Mouse (Mus musculus) hindlimb bud, embryonic 11.5 days (tissue): Measurements from ENCODE around the gene Plekhg6.

Source experiments
- DNase-seq: peaks from one replicate; pipeline ENCODE4 v3.0.0-alpha.2; 2012; ENCODE audit warnings: low read depth, low spot score; ENCODE audit errors: extremely low spot score

The Plekhg6 gene

DNA sequence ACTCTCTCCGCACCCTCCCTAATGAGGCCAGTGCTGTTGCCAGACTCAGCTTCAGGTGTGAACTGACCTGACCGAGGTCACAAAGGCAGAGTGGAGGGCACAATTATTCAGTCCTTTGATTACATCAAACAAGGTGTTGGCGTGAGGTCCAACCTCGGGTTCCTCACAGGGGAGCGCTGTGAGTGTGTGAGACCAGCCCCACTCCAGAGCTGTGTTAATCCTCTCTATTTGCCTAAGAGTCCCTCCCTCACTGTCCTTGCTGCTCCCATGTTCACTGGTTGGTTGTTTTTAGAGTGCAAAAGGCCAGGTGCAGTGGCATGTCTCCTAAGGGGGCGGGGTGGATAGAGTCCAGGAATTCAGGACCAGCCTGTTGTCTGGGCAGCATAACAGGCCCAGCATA is 5.5 kb upstream of the Plekhg6 start:
- DNase-seq = no peak

DNA sequence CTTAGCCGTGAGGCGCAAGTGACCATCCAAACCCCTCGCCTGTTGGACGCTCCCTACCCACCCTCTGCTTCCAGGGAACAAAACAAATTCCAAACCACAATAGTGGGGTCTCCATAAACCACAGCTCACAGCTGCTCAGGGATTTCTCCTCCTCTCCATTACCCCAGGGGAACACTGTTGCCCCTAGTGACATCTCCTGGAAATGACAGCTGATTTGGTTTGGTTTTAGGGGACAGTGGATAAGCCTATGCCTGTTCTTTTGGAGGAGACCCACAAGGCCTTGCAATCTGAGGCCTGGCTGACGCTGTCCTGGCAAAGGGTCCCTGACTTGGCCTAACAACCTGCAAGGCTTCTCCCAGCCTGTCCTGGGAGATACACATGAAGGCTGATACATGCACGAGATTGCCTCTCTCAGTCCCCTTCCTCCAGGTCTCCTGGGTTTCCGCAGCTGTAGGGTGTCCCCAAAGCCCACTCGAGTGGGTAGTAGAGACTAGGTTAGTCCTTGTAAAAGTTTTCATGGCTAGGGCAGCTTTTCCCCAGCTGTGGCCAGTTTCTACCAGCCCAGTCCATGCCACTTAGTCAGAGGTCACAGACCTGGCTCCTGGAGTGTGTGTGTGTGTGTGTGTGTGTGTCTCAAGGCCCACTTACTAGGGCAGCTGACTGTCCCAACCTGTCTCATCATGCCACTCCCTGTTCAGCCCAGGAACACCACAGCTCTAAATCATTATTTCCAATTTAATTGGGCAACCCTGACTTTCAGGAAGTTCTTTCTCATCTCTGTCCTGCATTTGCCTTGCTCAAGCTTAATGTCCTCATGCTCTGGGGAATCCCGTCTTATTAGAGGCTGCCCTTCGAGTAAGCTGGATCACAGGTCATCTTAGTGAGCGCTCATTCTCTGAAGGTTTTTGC is 4.7 kb upstream of the Plekhg6 start:
- no peak for DNase-seq

- DNase-seq = no peak
Observed at GRCm38 (mm10) chr6:125382024-125382423, 1.4 kb upstream of the Plekhg6 start.

GRCm38 (mm10) chr6:125379781-125380180 is 812 bp downstream of the Plekhg6 start:
- no peak for DNase-seq

DNA sequence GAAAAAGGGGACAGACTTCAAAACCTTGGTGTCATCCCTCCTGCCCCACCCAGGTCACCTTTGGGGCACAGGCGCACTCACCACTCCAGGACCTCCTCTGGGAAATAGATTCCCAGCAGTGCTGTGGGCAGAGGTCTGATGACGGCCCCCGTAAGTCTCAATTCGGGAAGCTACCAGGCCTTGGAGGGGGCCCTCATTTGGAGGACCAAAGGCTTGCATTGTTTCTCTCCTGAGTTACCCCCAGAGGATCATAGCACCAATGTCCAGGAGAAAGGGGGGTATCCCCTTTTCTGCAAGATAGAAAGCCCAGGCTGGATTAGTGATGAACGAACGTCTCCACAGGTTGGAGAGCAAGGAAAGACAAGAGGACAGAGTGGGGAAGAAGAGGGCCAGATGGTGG is 2.0 kb downstream of the Plekhg6 start:
- DNase-seq = no peak

- DNase-seq = no peak
Observed at GRCm38 (mm10) chr6:125377582-125378451, 2.8 kb downstream of the Plekhg6 start.

DNA sequence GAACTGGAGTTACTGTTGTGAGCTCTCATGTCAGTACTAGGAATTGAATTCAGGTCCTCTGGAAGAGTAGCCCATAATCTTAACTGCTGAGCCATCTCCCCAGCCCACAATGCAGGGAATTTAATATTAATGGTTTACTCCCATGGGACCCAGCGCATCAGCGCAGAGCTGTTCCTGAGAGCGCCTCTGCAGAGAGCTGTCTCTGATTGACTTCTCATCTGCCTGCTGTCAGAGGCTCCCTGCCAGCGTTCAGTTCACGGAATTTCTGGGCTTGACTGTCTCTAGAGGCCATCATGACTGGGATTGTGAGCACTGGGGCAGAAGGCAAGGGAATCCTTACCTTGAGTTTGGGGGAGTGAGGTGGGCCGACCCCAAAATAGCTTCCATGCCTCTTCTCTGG is 3.6 kb downstream of the Plekhg6 start:
- DNase-seq = no peak

DNA sequence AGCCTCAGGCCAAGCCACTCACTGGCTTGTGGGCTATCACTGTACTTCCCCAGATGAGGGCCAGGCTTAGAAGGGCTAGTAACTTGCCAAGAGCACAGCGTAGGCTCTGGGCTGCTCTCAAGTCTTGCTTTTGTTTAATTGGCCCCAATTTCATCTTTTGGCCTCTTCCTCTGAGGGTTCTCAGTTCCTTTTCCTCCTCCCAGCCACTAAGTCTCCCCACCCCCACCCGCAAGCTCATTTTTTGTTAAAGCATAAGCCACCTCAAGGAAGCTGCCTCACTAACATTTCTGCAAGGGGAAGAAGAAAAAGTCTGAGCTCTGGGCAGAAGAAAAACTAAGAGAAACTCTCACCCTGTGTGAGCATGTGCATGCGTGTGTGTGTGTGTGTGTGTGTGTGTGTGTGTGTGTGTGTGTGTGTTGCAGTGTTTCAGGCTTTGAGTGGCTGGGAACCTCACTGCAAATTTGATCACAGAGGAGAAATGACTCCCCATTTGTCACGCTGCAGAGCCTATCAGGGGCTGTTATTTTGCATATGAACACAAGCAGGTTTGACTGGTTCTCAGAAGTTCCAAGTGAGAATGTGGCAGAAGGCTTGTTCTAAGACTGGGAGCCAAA is 12.7 kb downstream of the Plekhg6 start:
- no peak for DNase-seq

- DNase-seq = no peak
Observed at GRCm38 (mm10) chr6:125366133-125366532, 14.5 kb downstream of the Plekhg6 start.

DNA sequence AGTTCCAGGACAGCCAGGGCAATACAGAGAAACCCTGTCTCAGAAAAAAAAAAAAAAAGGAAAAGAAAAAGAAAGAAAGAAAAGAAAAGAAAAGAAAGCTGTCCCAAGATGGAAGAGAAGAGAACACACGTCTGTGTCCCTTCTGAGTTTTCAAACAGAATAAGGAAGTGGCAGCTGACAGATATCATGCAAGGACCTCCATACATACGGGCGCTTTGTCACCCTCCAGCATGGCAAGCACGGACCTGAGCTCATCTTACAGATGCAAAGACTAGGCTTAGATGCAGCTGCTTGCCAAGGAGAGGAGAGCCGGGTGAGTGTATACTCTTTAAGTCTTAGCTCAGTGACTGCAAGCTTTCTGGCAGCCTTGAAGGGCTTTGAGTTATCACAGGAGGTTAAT is 15.1 kb downstream of the Plekhg6 start:
- DNase-seq = no peak

DNA sequence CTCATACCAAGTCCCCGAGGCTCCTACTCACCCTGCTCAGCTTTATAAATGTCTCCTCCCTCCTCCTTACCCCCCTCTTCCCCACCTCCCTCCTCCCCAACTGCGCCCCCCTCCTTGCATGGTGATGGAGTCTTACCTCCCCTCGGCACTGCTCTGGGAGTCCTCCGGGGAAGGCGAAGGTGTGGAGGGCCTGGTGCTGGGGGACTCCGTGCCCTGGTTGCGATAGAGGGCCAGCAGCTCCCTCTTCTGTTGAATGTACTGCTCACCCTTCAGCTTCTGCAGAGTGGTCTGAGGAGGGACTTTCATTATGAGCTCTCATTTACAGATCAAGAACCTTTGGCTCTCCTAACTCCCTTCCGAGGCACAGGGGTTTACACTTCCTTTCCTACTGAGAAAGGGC is 16.1 kb downstream of the Plekhg6 start:
- DNase-seq = no peak

GRCm38 (mm10) chr6:125363451-125364242 is 16.9 kb downstream of the Plekhg6 start:
- DNase-seq = no peak

DNA sequence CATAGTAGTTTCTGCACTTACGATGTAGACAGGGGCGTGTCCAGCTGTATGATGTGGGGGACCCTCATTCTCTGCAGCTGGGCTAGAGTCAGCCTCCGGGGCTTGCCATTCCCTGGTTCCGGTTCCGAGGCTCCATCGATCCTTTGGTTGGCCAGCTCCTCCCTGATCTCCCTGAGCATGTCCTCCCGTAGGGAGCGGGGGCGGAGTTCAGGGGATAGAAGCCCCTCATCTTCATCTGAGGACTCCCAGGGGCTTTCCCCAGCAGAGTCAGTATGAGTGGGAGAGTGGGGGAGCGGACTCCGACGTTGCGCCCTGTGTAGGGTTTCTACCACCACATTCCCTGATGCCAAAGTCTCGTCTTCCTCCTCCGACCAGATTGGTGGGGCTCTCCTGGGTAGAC is 17.6 kb downstream of the Plekhg6 start:
- no peak for DNase-seq

DNA sequence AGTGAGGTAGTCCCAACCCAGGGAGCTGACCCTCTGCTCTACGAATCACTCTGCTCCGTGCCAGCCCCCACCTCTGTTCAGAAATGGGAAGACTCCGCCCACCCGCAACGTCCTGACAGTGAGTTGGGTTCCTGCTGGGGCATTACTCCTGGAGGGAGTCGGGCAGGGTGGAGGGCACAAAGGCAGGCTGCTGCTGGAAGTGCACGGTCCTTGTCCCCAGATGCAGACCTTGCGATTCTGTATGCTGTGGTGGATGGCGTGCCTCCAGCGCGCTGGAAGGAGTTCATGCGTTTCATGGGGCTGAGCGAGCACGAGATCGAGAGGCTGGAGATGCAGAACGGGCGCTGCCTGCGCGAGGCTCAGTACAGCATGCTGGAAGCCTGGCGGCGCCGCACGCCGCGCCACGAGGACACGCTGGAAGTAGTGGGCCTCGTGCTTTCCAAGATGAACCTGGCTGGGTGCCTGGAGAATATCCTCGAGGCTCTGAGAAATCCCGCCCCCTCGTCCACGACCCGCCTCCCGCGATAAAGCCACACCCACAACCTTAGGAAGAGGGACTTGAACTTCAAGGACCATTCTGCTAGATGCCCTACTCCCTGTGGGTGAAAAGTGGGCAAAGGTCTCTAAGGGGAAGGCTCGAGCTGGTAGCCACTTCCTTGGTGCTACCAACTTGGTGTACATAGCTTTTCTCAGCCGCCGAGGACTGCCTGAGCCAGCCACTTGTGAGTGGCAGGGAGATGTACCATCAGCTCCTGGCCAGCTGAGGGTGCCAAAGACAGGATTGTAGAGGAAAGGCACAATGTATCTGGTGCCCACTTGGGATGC is 18.9 kb downstream of the Plekhg6 start:
- DNase-seq = no peak

DNA sequence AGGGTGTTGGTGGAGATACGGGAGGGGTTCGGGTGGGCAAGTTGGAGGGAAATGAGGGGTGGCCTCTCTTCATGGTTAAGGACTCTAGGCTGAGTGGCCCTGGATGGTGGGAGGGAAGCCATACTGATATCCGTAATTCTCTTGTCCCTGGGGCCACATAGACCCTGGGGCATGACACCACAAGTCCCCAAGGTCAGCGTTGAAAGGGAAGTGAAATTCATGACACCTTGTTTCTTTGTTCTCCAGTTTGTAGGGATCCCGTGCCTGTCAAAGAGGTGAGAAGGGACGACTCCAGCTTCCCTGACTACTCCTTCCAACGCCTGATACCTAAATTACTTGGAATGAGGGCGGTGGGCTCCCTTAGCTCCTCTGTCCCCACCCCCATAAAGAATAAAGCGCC is 19.7 kb downstream of the Plekhg6 start:
- DNase-seq = no peak

DNA sequence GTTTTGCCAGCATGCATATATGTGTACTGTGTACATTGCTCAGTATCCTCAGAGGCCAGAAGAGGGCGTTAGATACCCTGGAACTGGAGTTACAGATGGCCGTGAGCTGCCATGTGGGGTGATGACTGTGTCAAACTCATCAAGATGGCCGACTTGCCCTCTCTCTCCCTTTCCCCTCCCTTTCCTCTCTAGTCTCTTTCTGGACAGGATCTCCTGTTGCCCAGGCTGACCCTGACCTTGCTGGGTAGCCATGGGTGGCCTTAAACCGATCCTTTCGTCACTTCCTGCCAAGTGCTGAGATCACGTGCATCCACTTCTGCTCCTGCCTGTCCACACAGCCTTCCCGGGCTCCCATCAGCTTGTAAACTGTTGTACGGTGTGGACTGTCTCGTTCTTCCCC is 20.6 kb downstream of the Plekhg6 start:
- no peak for DNase-seq

DNA sequence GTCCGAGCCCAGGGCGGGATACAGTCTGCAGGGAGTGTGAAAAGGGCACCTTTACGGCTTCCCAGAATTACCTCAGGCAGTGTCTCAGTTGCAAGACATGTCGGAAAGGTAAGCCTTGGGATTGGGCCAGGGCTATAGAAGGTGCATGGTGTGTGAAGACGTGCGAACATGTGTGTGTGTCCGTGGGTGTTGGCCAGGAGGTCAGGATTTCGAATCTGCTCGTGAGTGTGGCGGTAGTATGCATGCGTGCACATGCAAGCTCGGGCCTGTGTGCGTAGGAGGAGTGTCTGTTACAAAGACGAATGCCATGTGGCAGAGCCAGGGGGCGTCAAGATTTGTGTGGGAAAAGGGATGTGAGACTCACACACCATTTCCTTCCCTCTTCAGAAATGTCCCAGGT is 23.3 kb downstream of the Plekhg6 start:
- no peak for DNase-seq

DNA sequence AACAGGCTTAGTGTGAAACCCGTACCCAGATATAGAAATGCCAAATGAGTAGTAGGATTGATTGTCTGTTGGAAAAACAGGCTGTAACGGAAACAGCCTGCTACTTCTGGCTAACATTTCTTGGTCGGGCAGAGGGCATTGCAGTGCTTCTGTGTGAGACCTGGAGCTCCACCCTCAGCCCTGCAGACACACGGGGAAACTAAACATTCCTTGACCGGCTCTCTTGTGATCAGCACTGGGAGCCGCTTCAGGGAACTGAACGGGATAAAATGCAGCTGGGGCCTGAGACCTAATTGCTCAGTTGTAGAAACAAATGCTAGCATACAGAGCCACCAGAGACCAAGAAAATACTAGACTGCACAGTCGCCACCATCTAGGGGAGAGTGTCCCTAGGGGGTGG is 24.3 kb downstream of the Plekhg6 start:
- no peak for DNase-seq

DNA sequence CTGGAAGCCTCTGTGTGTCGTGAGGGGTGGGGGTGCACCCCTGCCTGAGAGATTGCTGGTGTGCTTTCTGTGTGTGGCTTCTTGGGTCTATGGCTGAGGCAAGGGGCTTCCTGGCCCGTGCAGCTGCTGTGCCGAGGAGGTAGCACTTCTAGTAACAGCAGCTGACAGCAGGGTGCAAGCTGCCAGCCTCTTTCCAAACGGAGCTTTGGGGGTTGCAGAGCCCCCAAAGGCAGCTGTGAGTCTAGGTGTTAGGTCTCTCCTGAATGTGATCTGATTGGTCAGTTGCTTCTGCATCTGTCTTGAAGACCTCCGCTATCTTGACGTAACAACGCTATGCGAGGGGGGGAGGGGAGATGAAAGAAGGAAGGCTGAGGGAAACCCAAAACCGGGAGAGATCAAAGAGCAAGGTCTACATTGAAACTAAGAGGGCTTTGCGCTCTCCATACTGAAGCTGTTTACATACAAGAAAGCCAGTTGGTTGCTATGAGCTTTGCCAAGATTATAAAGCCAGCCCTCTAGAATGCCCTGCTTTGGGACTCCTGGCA is 25.3 kb downstream of the Plekhg6 start:
- DNase-seq = no peak
